Mouse (Mus musculus) midbrain, embryonic 10.5 days (tissue): ENCODE results near the gene Atxn1. TPM values are rescaled to one million over a fixed set of nuclear protein-coding genes. Genes with fewer than 3 reads are reported as not detected.
A peak's percentile ranks its signal among the peaks of the same experiment; 100 is the strongest.

ENCODE experiments used
- DNase-seq: peaks from one replicate; pipeline ENCODE4 v3.0.0-alpha.2; 2017; ENCODE audit warnings: low spot score
- H3K27ac ChIP-seq: fragments of 300-500 bp; sonication (generic); replicated peaks from 2 replicates; pipeline ENCODE4 v1.5.1; 2016; ENCODE audit warnings: mild to moderate bottlenecking
- H3K27me3 ChIP-seq: fragments of 300-500 bp; sonication (generic); 2 replicates; pipeline ENCODE4 v1.6.1; 2016; ENCODE audit warnings: low read depth, mild to moderate bottlenecking; ENCODE audit not compliant: poor library complexity, severe bottlenecking
- H3K36me3 ChIP-seq: fragments of 300-500 bp; sonication (generic); 2 replicates; pipeline ENCODE4 v1.6.1; 2016; ENCODE audit warnings: mild to moderate bottlenecking, moderate library complexity
- H3K4me1 ChIP-seq: fragments of 300-500 bp; sonication (generic); 2 replicates; pipeline ENCODE4 v1.6.1; 2016
- H3K4me3 ChIP-seq: fragments of 300-500 bp; sonication (generic); 2 replicates; pipeline ENCODE4 v1.5.1; 2016; ENCODE audit warnings: mild to moderate bottlenecking, moderate library complexity
- H3K9me3 ChIP-seq: fragments of 300-500 bp; sonication (generic); replicated peaks from 2 replicates; pipeline ENCODE4 v1.6.1; 2016; ENCODE audit warnings: mild to moderate bottlenecking
- WGBS: fragments of 180-500 bp; shearing (Covaris S2); methylation state at CpG from one replicate; pipeline ENCODE4 v1.1.7; 2016; 5-methylcytosine and 5-hydroxymethylcytosine counted together
- polyA plus RNA-seq: library from polyadenylated mRNA; unstranded; fragments of >200 nt; fragmentation: Nextera tagmentation; extraction: Ambion mirVana; gene quantifications from 2 replicates; pipeline ENCODE4 v1.2.1, GENCODE M21; 2016

The Atxn1 gene
- polyA plus RNA-seq, 1 experiment from 2014 or later: 1.3 TPM

GRCm38 (mm10) chr13:45861098-45861580, 103.7 kb downstream of the Atxn1 start:
- Histone ChIP-seq H3K27ac (0 out of 2 replicates have a peak overlapping the region, but pooled peaks have one; percentile 33), H3K27me3 (peaks cover 93% of the 10 kb centered on the region), H3K9me3 (no peaks in the 10 kb centered on the region), H3K36me3 (no peaks in the 10 kb centered on the region), H3K4me1 (peaks cover 28% of the 10 kb centered on the region), H3K4me3 (no peak overlapping the region)
- WGBS: 32% methylated on average over 10 of the region's 10 CpGs
- peak; percentile 23 for DNase-seq

GRCm38 (mm10) chr13:45859081-45859709, 105.6 kb downstream of the Atxn1 start:
- no peak overlapping the region for H3K4me3 ChIP-seq
- H3K27me3 ChIP-seq: peaks cover 74% of the 10 kb centered on the region
- no peak for DNase-seq
- no peaks in the 10 kb centered on the region for H3K36me3 ChIP-seq
- 80% methylated on average over 12 of the region's 12 CpGs for WGBS
- no peaks in the 10 kb centered on the region for H3K9me3 ChIP-seq
- no peak overlapping the region for H3K27ac ChIP-seq
- peaks cover 28% of the 10 kb centered on the region for H3K4me1 ChIP-seq

GRCm38 (mm10) chr13:45857416-45857815, 107.4 kb downstream of the Atxn1 start:
- H3K27me3 ChIP-seq: peaks cover 56% of the 10 kb centered on the region
- WGBS: 92% methylated on average over 8 of the region's 8 CpGs

GRCm38 (mm10) chr13:45854531-45854930, 110.3 kb downstream of the Atxn1 start:
- 75% methylated on average over 5 of the region's 5 CpGs for WGBS
- DNase-seq: no peak
- Histone ChIP-seq H3K4me3 (no peak overlapping the region), H3K9me3 (no peaks in the 10 kb centered on the region), H3K27ac (no peak overlapping the region), H3K27me3 (peaks cover 31% of the 10 kb centered on the region), H3K36me3 (no peaks in the 10 kb centered on the region), H3K4me1 (peaks cover 8% of the 10 kb centered on the region)

More at GRCm38 (mm10) chr13:45857416-45857815, 107.4 kb downstream of the Atxn1 start:
- H3K4me1 ChIP-seq: peaks cover 28% of the 10 kb centered on the region
- H3K36me3 ChIP-seq: no peaks in the 10 kb centered on the region
- H3K9me3 ChIP-seq: no peaks in the 10 kb centered on the region
- no peak for DNase-seq
- no peak overlapping the region for H3K27ac ChIP-seq
- no peak overlapping the region for H3K4me3 ChIP-seq

GRCm38 (mm10) chr13:45853691-45854090, 111.1 kb downstream of the Atxn1 start:
- no peak overlapping the region for H3K27ac ChIP-seq
- H3K9me3 ChIP-seq: no peaks in the 10 kb centered on the region
- H3K4me1 ChIP-seq: no peaks in the 10 kb centered on the region
- H3K27me3 ChIP-seq: peaks cover 23% of the 10 kb centered on the region
- DNase-seq: no peak
- H3K36me3 ChIP-seq: no peaks in the 10 kb centered on the region
- H3K4me3 ChIP-seq: no peak overlapping the region
- WGBS: 87% methylated on average over 6 of the region's 6 CpGs

GRCm38 (mm10) chr13:45852288-45852687, 112.5 kb downstream of the Atxn1 start:
- H3K4me1 ChIP-seq: no peaks in the 10 kb centered on the region
- 88% methylated on average over 2 of the region's 2 CpGs for WGBS
- no peaks in the 10 kb centered on the region for H3K9me3 ChIP-seq
- no peaks in the 10 kb centered on the region for H3K36me3 ChIP-seq
- no peak overlapping the region for H3K4me3 ChIP-seq
- H3K27ac ChIP-seq: no peak overlapping the region
- peaks cover 9% of the 10 kb centered on the region; the same call in 1 of the 2 replicates for H3K27me3 ChIP-seq
- DNase-seq: no peak

GRCm38 (mm10) chr13:45851746-45852145, 113.1 kb downstream of the Atxn1 start:
- Histone ChIP-seq H3K9me3 (no peaks in the 10 kb centered on the region), H3K36me3 (no peaks in the 10 kb centered on the region), H3K27ac (no peak overlapping the region), H3K4me1 (no peaks in the 10 kb centered on the region), H3K27me3 (peaks cover 3% of the 10 kb centered on the region; the same call in 1 of the 2 replicates), H3K4me3 (no peak overlapping the region)
- no peak for DNase-seq
- 88% methylated on average over 2 of the region's 2 CpGs for WGBS

- H3K36me3 ChIP-seq: no peaks in the 10 kb centered on the region
- H3K27me3 ChIP-seq: no peaks in the 10 kb centered on the region; the same call in 1 of the 2 replicates
- no peak for DNase-seq
- H3K4me1 ChIP-seq: no peaks in the 10 kb centered on the region
- no peaks in the 10 kb centered on the region for H3K9me3 ChIP-seq
- no peak overlapping the region for H3K27ac ChIP-seq
- 87% methylated on average over 4 of the region's 4 CpGs for WGBS
- no peak overlapping the region for H3K4me3 ChIP-seq
Measured at GRCm38 (mm10) chr13:45851156-45851555, 113.7 kb downstream of the Atxn1 start.

GRCm38 (mm10) chr13:45850181-45850974, 114.4 kb downstream of the Atxn1 start:
- Histone ChIP-seq H3K4me3 (no peak overlapping the region), H3K9me3 (no peaks in the 10 kb centered on the region), H3K4me1 (no peaks in the 10 kb centered on the region), H3K27ac (no peak overlapping the region), H3K36me3 (no peaks in the 10 kb centered on the region), H3K27me3 (no peaks in the 10 kb centered on the region; the same call in 1 of the 2 replicates)
- no peak for DNase-seq
- 92% methylated on average over 5 of the region's 5 CpGs for WGBS

- H3K36me3 ChIP-seq: no peaks in the 10 kb centered on the region
- no peak for DNase-seq
- no peaks in the 10 kb centered on the region; the same call in 1 of the 2 replicates for H3K27me3 ChIP-seq
- no peak overlapping the region for H3K27ac ChIP-seq
- WGBS: 90% methylated on average over 7 of the region's 7 CpGs
- H3K4me3 ChIP-seq: no peak overlapping the region
- H3K9me3 ChIP-seq: no peaks in the 10 kb centered on the region
- no peaks in the 10 kb centered on the region for H3K4me1 ChIP-seq
Measured at GRCm38 (mm10) chr13:45849145-45850023, 115.4 kb downstream of the Atxn1 start.

GRCm38 (mm10) chr13:45842511-45843055, 122.2 kb downstream of the Atxn1 start:
- DNase-seq: no peak
- H3K27me3 ChIP-seq: no peaks in the 10 kb centered on the region
- no peaks in the 10 kb centered on the region for H3K4me1 ChIP-seq
- no peaks in the 10 kb centered on the region for H3K36me3 ChIP-seq
- H3K9me3 ChIP-seq: no peaks in the 10 kb centered on the region
- no peak overlapping the region for H3K4me3 ChIP-seq
- H3K27ac ChIP-seq: no peak overlapping the region
- 78% methylated on average over 5 of the region's 5 CpGs for WGBS

GRCm38 (mm10) chr13:45839901-45840300, 124.9 kb downstream of the Atxn1 start:
- no peaks in the 10 kb centered on the region for H3K36me3 ChIP-seq
- H3K9me3 ChIP-seq: no peaks in the 10 kb centered on the region
- no peak overlapping the region for H3K4me3 ChIP-seq
- DNase-seq: no peak
- H3K4me1 ChIP-seq: no peaks in the 10 kb centered on the region
- H3K27me3 ChIP-seq: no peaks in the 10 kb centered on the region
- 72% methylated on average over 7 of the region's 7 CpGs for WGBS
- H3K27ac ChIP-seq: no peak overlapping the region
